Mouse (Mus musculus): ENCODE results near the gene Krtap8-1.

The Krtap8-1 gene

DNA sequence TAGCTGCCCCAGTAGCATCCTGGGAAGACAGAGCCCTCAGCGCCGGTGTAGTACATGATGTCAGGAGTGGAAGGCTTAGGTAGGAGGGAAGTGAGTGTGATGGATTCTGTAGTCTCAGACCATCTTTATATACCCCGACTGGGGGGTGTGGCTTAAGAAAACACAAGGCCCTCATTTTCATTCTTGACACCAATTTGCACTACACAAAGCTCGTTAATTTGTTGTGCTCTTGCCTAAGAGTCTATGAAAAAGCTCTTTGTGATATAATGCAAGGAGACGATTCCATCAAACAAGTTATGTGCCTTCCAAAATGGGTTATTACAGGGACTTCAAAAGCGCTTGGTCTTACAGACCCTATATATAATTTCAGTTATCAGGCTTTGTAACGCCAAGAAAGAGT lies at the start of gene Krtap8-1:
Gene Krtap8-1, minus strand, starts transcription at position 101 of the 400 bp plus-strand sequence.
- DNase-seq = no peak

- no peak for DNase-seq
Measured at GRCm38 (mm10) chr16:89537349-89537748, 49.6 kb upstream of the Krtap8-1 start.

DNA sequence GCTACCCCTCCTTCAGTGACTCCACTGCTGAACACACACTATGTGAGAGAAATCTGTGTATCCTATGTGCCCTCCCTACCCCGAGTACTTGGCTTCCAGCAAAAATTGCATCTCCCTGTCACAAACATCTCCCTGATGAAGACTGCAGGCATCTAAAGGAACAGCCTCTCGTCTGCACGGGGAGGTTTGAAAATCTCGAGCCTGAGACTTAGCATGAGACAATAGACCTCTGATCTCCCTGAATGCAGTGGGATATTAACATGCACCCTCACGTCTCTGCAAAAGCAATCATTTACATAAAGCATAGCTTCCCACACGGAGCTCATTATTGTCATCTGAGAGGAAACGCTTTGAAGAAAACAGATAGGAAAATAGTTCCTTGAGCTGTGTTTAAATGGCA lies 42.8 kb upstream of the Krtap8-1 start:
- DNase-seq = no peak

- DNase-seq = no peak
Measured at GRCm38 (mm10) chr16:89529846-89530245, 42.1 kb upstream of the Krtap8-1 start.

- DNase-seq = no peak
Measured at GRCm38 (mm10) chr16:89528380-89528779, 40.6 kb upstream of the Krtap8-1 start.

- peak; percentile 62 for DNase-seq
Measured at GRCm38 (mm10) chr16:89520996-89521395, 33.2 kb upstream of the Krtap8-1 start.

DNA sequence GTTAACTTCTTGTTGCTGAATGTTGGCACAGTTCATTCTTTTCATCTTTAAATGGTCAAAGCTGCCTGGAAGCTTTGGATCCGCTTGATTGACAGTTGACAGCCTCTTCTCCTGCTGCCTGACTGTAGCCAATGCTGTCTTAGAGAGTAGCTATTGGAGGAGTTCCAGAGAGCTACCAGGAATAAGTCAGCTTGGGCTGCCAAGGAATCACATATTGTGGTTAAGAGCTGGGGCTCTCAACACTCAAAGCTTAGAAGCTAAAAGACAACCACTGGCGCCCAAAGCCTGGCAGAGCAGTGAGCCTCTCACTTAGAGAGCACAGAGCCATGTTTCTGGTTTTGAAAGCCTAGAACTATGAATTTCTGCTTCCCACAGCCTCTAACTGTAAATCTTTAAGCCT lies 32.8 kb upstream of the Krtap8-1 start:
- no peak for DNase-seq

GRCm38 (mm10) chr16:89520091-89520490 lies 32.3 kb upstream of the Krtap8-1 start:
- DNase-seq = no peak

GRCm38 (mm10) chr16:89517635-89518034 lies 29.9 kb upstream of the Krtap8-1 start:
- DNase-seq = peak; percentile 41

GRCm38 (mm10) chr16:89513431-89513830 lies 25.7 kb upstream of the Krtap8-1 start:
- DNase-seq = no peak

GRCm38 (mm10) chr16:89508223-89508622 lies 20.5 kb upstream of the Krtap8-1 start, which contains the start of gene Krtap7-1:
Krtap7-1 (minus strand) TSS chr16:89508323.
- DNase-seq = no peak

DNA sequence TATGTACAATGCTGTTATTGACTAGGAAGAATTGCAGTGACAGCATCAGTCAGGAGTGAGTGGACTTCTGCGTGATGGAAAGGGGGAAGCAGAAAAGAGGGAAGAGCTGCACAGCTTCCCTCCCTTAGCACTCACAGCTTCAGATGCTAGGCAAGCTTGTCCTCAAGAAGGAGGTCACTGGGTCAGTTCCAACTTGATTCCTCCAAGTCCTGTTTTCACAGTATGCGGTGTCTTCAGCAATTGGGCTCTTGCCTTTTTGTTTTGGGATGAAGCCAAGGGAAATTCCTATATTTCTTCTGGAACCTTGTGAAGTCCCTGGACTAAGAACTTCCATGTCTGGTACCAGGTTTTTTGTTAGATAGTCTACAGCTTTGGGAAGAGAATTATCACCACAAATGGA lies 15.8 kb upstream of the Krtap8-1 start:
- DNase-seq = no peak

- DNase-seq = no peak
Measured at GRCm38 (mm10) chr16:89501870-89502269, 14.1 kb upstream of the Krtap8-1 start.

DNA sequence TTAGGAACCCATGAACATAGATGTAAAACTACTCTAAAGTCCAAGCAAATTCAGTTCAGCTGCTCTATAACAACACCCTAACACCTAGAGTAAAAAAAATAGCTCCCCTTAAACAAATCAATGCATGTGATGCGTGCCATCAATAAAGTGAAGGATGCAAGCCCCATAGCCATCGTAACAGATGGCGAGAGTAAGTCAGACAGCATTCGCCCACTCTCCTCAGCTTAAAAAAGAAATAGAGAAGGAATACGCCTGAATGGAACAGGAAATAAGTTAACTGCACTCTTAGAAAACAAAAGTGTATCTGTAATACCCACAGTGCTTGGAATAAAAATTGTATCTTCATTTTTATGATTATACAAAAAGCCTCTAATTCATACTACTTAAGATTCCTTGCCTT lies 9.2 kb upstream of the Krtap8-1 start:
- no peak for DNase-seq

- DNase-seq = no peak
Measured at GRCm38 (mm10) chr16:89495394-89496153, 7.8 kb upstream of the Krtap8-1 start.

DNA sequence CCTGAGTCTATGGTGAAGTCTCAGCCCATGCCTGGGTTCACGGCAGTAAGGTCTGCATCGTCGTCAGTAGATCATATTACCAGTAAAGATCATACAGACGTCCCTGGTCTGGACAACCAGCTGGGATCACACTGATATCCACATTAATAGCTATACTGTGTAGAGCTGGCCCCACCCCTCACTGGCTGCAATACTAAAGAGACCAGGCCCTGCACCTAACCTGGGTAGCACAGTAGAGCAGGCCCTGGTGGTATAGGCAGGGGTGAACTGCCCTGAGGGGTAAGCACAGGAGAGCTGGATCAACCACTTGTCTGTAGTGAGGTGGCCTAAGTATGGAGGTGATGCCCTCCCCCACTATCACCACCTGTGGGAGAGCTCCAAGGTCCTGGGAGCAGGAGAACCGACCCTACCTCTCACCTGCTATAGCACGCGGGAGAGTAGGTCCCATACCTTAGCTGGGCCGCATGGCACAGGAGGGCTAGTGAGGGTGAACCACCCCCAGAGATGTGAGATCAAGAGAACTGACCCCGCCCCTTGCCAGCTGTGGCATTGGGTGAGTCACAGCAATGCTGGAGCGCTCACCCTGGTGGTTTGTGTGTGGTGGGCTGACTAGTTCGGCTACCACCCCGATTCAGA lies 10.0 kb downstream of the Krtap8-1 start:
- no peak for DNase-seq

DNA sequence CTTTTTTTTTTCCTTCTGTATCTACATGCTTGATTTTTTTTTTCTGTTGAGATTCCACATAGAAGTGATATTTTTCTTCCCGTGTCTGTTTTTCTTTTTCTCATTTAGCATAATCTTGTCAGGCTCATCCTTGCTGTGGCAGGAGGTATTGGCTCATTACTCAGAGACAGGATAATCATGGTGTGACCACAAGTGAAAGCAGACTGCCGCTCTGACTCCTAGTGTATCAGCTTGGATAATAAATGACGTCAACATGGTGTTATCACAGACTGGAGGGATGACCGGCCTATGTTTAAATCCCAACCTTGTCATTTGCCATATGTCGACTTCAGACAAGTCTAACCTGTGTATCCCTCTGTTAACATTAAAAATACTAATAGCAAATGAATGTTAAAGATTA lies 26.6 kb downstream of the Krtap8-1 start:
- no peak for DNase-seq

Data from lung, postnatal 36 days (tissue).